Mouse (Mus musculus) C2C12 (cell line): ENCODE measurements around the gene Pak6.

Experiments used
- MYOG ChIP-seq: IDR thresholded peaks from one replicate; pipeline ENCODE4 v1.6.1; 2011; ENCODE audit not compliant: control insufficient read depth, insufficient read length; ENCODE audit errors: extremely low read depth
- USF1 ChIP-seq: IDR thresholded peaks from one replicate; pipeline ENCODE4 v1.6.1; 2011; ENCODE audit warnings: low read depth, mild to moderate bottlenecking, control low read depth, moderate library complexity

GRCm38 (mm10) chr2:118642942-118643341 lies 20.2 kb upstream of the Pak6 start:
- no peak for TF ChIP-seq USF1
- no peak for TF ChIP-seq MYOG
